Mouse (Mus musculus) adrenal gland, adult 10 weeks (tissue): ENCODE measurements around the gene Vmn2r57. TPM values are rescaled to one million over a fixed set of nuclear protein-coding genes. Genes with fewer than 3 reads are reported as not detected.

ENCODE experiments used
- polyA plus RNA-seq: library from polyadenylated mRNA; stranded (reverse); fragments of 350-450 nt; fragmentation: Illumina TruSeq; extraction: RNeasy Lipid Tissue Mini Kit (QIAGEN cat#74804); gene quantifications from one replicate; pipeline ENCODE4 v1.2.3, GENCODE M21; 2014; ENCODE audit warnings: low read depth, low replicate concordance

Vmn2r57 gene
- 1.8 TPM for polyA plus RNA-seq

GRCm38 (mm10) chr7:41448596-41448995 is at the start of gene Vmn2r57:
Gene Vmn2r57, minus strand, starts transcription at chr7:41448696.

GRCm38 (mm10) chr7:41393048-41393971 is 55.2 kb downstream of the Vmn2r57 start, which contains the start of gene AI987944:
Gene AI987944, minus strand, starts transcription at chr7:41393379.

Other genes with a start within 250 kb of the Vmn2r57 start
- 68.5 TPM for gene AI987944, start 55.3 kb downstream of the Vmn2r57 start, polyA plus RNA-seq
- gene Gm20449, start 50.7 kb upstream of the Vmn2r57 start, polyA plus RNA-seq, result 0.35 TPM
- 17.4 TPM for gene AW146154, start 51.2 kb upstream of the Vmn2r57 start, polyA plus RNA-seq
- 0.41 TPM for gene Gm6871, start 125.0 kb upstream of the Vmn2r57 start, polyA plus RNA-seq
- 38.0 TPM for gene 2610021A01Rik, start 150.5 kb upstream of the Vmn2r57 start, polyA plus RNA-seq
- gene Zfp788, start 184.5 kb upstream of the Vmn2r57 start, polyA plus RNA-seq, result 40.2 TPM